Mouse (Mus musculus) G1E (cell line): Measurements from ENCODE around the gene Cct2. TPM values are rescaled to one million over a fixed set of nuclear protein-coding genes. Genes with fewer than 3 reads are reported as not detected.

Experiments used
- ATAC-seq: 2 replicates; pipeline ENCODE4 v1.8.0; 2016; ENCODE audit warnings: mild to moderate bottlenecking; ENCODE audit not compliant: insufficient number of reproducible peaks, poor library complexity, low FRiP score, severe bottlenecking; ENCODE audit errors: extremely low read depth
- DNase-seq: peaks from one replicate; pipeline ENCODE4 v3.0.0; 2012; ENCODE audit warnings: low spot score
- H3K27me3 ChIP-seq: 2 replicates; pipeline ENCODE4 v1.6.1; 2012; ENCODE audit warnings: mild to moderate bottlenecking, low read length, inconsistent platforms; ENCODE audit not compliant: insufficient read depth
- H3K36me3 ChIP-seq: replicated peaks from 2 replicates; pipeline ENCODE3; 2012; ENCODE audit warnings: mild to moderate bottlenecking, inconsistent platforms
- H3K4me1 ChIP-seq: 2 replicates; pipeline ENCODE4 v1.6.1; 2012; ENCODE audit warnings: low read depth, low read length, inconsistent platforms, mixed read lengths; ENCODE audit not compliant: insufficient read depth
- H3K4me3 ChIP-seq: 2 replicates; pipeline ENCODE4 v1.5.1; 2012; ENCODE audit warnings: low read depth, mild to moderate bottlenecking, inconsistent platforms, low read length, moderate library complexity, mixed read lengths
- H3K9me3 ChIP-seq: replicated peaks from 2 replicates; pipeline ENCODE4 v1.6.1; 2012; ENCODE audit warnings: inconsistent platforms
- CTCF ChIP-seq: IDR thresholded peaks from 2 replicates; pipeline ENCODE4 v1.5.1; 2012; ENCODE audit warnings: low read depth, low read length, inconsistent platforms, mixed read lengths
- GATA1 ChIP-seq: IDR thresholded peaks from 2 replicates; pipeline ENCODE4 v1.6.1; 2012; ENCODE audit warnings: borderline replicate concordance, low read length, inconsistent platforms, mixed read lengths
- GATA2 ChIP-seq: IDR thresholded peaks from 2 replicates; pipeline ENCODE4 v1.6.1; 2012; ENCODE audit warnings: low read depth, low read length, inconsistent platforms, borderline replicate concordance
- POLR2AphosphoS5 ChIP-seq: IDR thresholded peaks from 2 replicates; pipeline ENCODE4 v1.6.1; 2012; ENCODE audit warnings: low read depth, low read length, inconsistent platforms; ENCODE audit not compliant: insufficient replicate concordance
- TAL1 ChIP-seq: conservative IDR thresholded peaks from 2 replicates; pipeline ENCODE4 v1.6.1; 2012; ENCODE audit warnings: low read depth, low read length, inconsistent platforms, mixed read lengths
- polyA plus RNA-seq: library from polyadenylated mRNA; stranded (reverse); fragments of >175 nt; gene quantifications from 2 replicates; pipeline ENCODE4 v1.2.3, GENCODE M21; 2012
- total RNA-seq, 2 experiments: library from RNA; stranded (forward) in 1 of 2; stranded (reverse) in 1 of 2; fragments of 200-1000 nt in 1 of 2; fragments of >200 nt in 1 of 2; fragmentation: Nextera tagmentation in 1 of 2; gene quantifications; 2 replicates each; pipeline ENCODE4 v1.2.3; 2014 to 2017

The Cct2 gene
- total RNA-seq (2014; fragmentation: Nextera tagmentation), result 535 and 554 TPM in 2 replicates
- total RNA-seq (2017), result 620 and 644 TPM in 2 replicates
- 38.5 and 38.6 TPM in 2 replicates for polyA plus RNA-seq

GRCm38 (mm10) chr10:117063254-117064021 is at the start of gene Cct2:
Gene Cct2, minus strand, starts transcription at chr10:117063814.
- peak; percentile 89 for DNase-seq
- peaks cover 37% of the 10 kb centered on the region for H3K4me1 ChIP-seq

GRCm38 (mm10) chr10:117112545-117112944 is 48.9 kb upstream of the Cct2 start:
- TF ChIP-seq GATA2 (no peak), POLR2AphosphoS5 (no peak), GATA1 (no peak), TAL1 (no peak), CTCF (no peak)
- Histone ChIP-seq H3K36me3 (peaks cover 30% of the 10 kb centered on the region), H3K4me1 (peaks cover 79% of the 10 kb centered on the region), H3K9me3 (no peaks in the 10 kb centered on the region), H3K4me3 (peak overlapping the region; percentile 28; the same call in 1 of the 2 replicates), H3K27me3 (no peaks in the 10 kb centered on the region)
- DNase-seq, result peak; percentile 35
- ATAC-seq, result peak; percentile 91

More at GRCm38 (mm10) chr10:117063254-117064021, at the start of gene Cct2:
- Histone ChIP-seq H3K4me3 (peak within 1 kb of the TSS; percentile 93), H3K9me3 (no peaks in the 10 kb centered on the region), H3K27me3 (no peaks in the 10 kb centered on the region), H3K36me3 (peaks cover 39% of the 10 kb centered on the region)
- no peak for TF ChIP-seq CTCF
- TF ChIP-seq GATA1, result no peak
- TF ChIP-seq POLR2AphosphoS5, result no peak
- TF ChIP-seq GATA2, result no peak
- TF ChIP-seq TAL1, result no peak
- ATAC-seq, result peak; percentile 77

DNA sequence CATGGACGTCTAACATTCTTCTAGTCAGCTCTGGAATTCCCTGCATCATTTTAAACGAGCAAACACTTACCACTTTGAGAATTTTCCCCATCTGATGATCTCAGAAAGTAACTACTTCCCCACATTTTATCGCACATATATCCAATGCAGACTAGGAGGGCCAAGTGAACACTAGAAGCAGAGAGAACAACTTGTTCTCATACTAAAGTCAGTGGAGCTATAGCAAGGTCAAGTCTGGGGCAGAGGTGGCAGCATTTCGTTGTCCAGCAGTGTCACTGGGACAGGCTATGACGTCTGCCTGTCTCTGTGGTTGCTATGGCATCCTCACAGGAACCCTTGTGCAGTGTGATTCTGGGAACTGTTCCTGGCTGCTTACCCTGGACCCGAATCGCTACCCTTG is 47.8 kb upstream of the Cct2 start:
- no peaks in the 10 kb centered on the region for H3K9me3 ChIP-seq
- no peak for DNase-seq
- no peak for ATAC-seq
- no peaks in the 10 kb centered on the region for H3K27me3 ChIP-seq
- H3K4me1 ChIP-seq, result peaks cover 83% of the 10 kb centered on the region
- peak overlapping the region; percentile 53; the same call in 1 of the 2 replicates for H3K4me3 ChIP-seq
- H3K36me3 ChIP-seq, result peaks cover 27% of the 10 kb centered on the region
- TF ChIP-seq GATA1 (no peak), TAL1 (no peak), GATA2 (no peak), CTCF (no peak), POLR2AphosphoS5 (no peak)

DNA sequence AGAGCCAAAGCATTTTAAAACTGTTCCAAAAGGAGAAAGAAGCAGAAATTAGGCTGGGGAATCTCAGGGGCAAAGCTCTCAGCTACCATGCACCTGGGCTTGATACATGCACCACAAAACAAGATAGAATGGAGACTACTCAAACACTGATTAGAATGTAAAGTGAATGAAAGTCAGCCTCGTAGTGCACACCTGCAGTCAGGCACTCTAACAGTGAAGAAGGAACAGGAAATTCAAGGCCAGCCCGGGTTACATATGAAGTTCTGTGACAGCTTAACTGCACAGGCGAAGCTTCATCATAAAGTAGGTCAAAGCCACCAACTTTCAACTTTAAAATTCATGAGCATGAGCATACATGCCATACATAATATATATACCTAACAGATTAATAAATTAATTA is 46.7 kb upstream of the Cct2 start:
- H3K27me3 ChIP-seq, result no peaks in the 10 kb centered on the region
- DNase-seq (no peak), ATAC-seq (no peak)
- TF ChIP-seq TAL1 (no peak), CTCF (no peak), GATA1 (no peak), POLR2AphosphoS5 (no peak), GATA2 (no peak)
- H3K4me3 ChIP-seq, result no peak overlapping the region
- peaks cover 27% of the 10 kb centered on the region for H3K36me3 ChIP-seq
- H3K4me1 ChIP-seq, result peaks cover 83% of the 10 kb centered on the region
- H3K9me3 ChIP-seq, result no peaks in the 10 kb centered on the region

- Histone ChIP-seq H3K36me3 (peaks cover 35% of the 10 kb centered on the region), H3K27me3 (no peaks in the 10 kb centered on the region), H3K4me3 (peak overlapping the region; percentile 16; the same call in 1 of the 2 replicates), H3K4me1 (peaks cover 86% of the 10 kb centered on the region), H3K9me3 (no peaks in the 10 kb centered on the region)
- TF ChIP-seq TAL1, result no peak
- TF ChIP-seq GATA1, result no peak
- no peak for TF ChIP-seq GATA2
- no peak for TF ChIP-seq CTCF
- no peak for TF ChIP-seq POLR2AphosphoS5
- ATAC-seq, result no peak
- no peak for DNase-seq
Measured at GRCm38 (mm10) chr10:117106686-117107085, 43.1 kb upstream of the Cct2 start.

DNA sequence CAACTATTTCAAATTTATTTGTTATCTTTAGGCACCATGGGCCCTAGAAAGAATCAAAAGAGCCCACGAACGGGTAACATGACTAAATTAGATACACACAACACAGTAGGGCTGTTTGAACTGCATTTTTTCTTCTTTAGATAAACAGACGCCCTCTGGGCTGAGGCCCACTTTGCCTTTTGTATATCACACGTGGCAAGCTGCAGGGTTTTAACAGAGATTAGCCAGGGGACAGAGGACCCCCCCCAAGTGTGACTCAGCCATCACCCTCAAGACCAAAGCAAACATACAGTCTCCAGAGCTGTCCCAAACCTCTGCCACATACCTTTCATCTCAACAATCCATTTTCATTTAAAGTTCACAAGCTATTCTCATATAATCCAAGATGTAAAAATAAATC is 42.6 kb upstream of the Cct2 start:
- H3K9me3 ChIP-seq, result no peaks in the 10 kb centered on the region
- H3K4me3 ChIP-seq, result no peak overlapping the region; the same call in 1 of the 2 replicates
- H3K27me3 ChIP-seq, result no peaks in the 10 kb centered on the region
- DNase-seq, result peak; percentile 36
- TF ChIP-seq POLR2AphosphoS5, result no peak
- peak; percentile 90 for TF ChIP-seq TAL1
- peaks cover 82% of the 10 kb centered on the region for H3K4me1 ChIP-seq
- ATAC-seq, result peak; percentile 86
- H3K36me3 ChIP-seq, result peaks cover 30% of the 10 kb centered on the region
